Mouse (Mus musculus): ENCODE measurements around the gene Cacna1a. TPM values are rescaled to one million over a fixed set of nuclear protein-coding genes. Genes with fewer than 3 reads are reported as not detected.

Cacna1a gene
- polyA plus RNA-seq, 1 experiment from 2014 or later = 0.74 TPM

- H3K4me1 ChIP-seq (replicated peaks) = 0 out of 2 replicates have a peak, but pooled peaks cover 10% of the 10 kb centered on the region
- ATAC-seq (ENCODE audit: low read depth) (no peak), DNase-seq (no peak)
- peak overlapping the region; percentile 48 for H3K4me3 ChIP-seq (replicated peaks)
- H3K36me3 ChIP-seq = no peaks in the 10 kb centered on the region
- H3K4me2 ChIP-seq = peak overlapping the region; percentile 65
- no peak overlapping the region for H3K9ac ChIP-seq
- no peaks in the 10 kb centered on the region for H3K9me3 ChIP-seq (replicated peaks)
- WGBS (ENCODE audit: insufficient replicate concordance) = 1% methylated on average over 18 of the region's 20 CpGs
- H3K27me3 ChIP-seq = peaks cover 77% of the 10 kb centered on the region
- no peak overlapping the region for H3K27ac ChIP-seq
Observed at GRCm38 (mm10) chr8:84414918-84415317, 26.7 kb downstream of the Cacna1a start.

GRCm38 (mm10) chr8:84415378-84415898, 27.2 kb downstream of the Cacna1a start:
- H3K4me1 ChIP-seq (replicated peaks) = 0 out of 2 replicates have a peak, but pooled peaks cover 10% of the 10 kb centered on the region
- no peaks in the 10 kb centered on the region for H3K36me3 ChIP-seq
- no peaks in the 10 kb centered on the region for H3K9me3 ChIP-seq (replicated peaks)
- no peak overlapping the region for H3K9ac ChIP-seq
- under 1% methylated on average over 54 of the region's 64 CpGs for WGBS (ENCODE audit: insufficient replicate concordance)
- peaks cover 77% of the 10 kb centered on the region for H3K27me3 ChIP-seq
- H3K27ac ChIP-seq = no peak overlapping the region
- peak overlapping the region; percentile 48 for H3K4me3 ChIP-seq (replicated peaks)
- no peak for DNase-seq
- no peak for ATAC-seq (ENCODE audit: low read depth)
- H3K4me2 ChIP-seq = peak overlapping the region; percentile 65

GRCm38 (mm10) chr8:84416041-84416440, 27.8 kb downstream of the Cacna1a start:
- WGBS (ENCODE audit: insufficient replicate concordance) = 21% methylated on average over 14 of the region's 14 CpGs
- DNase-seq (no peak), ATAC-seq (ENCODE audit: low read depth) (no peak)
- Histone ChIP-seq H3K4me3 (replicated peaks) (no peak overlapping the region), H3K27ac (no peak overlapping the region), H3K4me1 (replicated peaks) (0 out of 2 replicates have a peak, but pooled peaks cover 10% of the 10 kb centered on the region), H3K36me3 (no peaks in the 10 kb centered on the region), H3K4me2 (no peak overlapping the region), H3K9me3 (replicated peaks) (no peaks in the 10 kb centered on the region), H3K9ac (no peak overlapping the region), H3K27me3 (peaks cover 75% of the 10 kb centered on the region)

- 68% methylated on average over 6 of the region's 6 CpGs for WGBS (ENCODE audit: insufficient replicate concordance)
- no peak overlapping the region for H3K27ac ChIP-seq
- no peaks in the 10 kb centered on the region for H3K36me3 ChIP-seq
- no peak overlapping the region for H3K4me3 ChIP-seq (replicated peaks)
- no peak overlapping the region for H3K4me2 ChIP-seq
- DNase-seq (no peak), ATAC-seq (ENCODE audit: low read depth) (no peak)
- no peaks in the 10 kb centered on the region for H3K9me3 ChIP-seq (replicated peaks)
- 0 out of 2 replicates have a peak, but pooled peaks cover 10% of the 10 kb centered on the region for H3K4me1 ChIP-seq (replicated peaks)
- peaks cover 67% of the 10 kb centered on the region for H3K27me3 ChIP-seq
- no peak overlapping the region for H3K9ac ChIP-seq
Observed at GRCm38 (mm10) chr8:84416915-84417314, 28.7 kb downstream of the Cacna1a start.

GRCm38 (mm10) chr8:84417840-84418239, 29.6 kb downstream of the Cacna1a start:
- no peak overlapping the region for H3K27ac ChIP-seq
- DNase-seq (no peak), ATAC-seq (ENCODE audit: low read depth) (no peak)
- no peak overlapping the region for H3K4me2 ChIP-seq
- no peak overlapping the region for H3K9ac ChIP-seq
- H3K4me3 ChIP-seq (replicated peaks) = no peak overlapping the region
- no peaks in the 10 kb centered on the region for H3K9me3 ChIP-seq (replicated peaks)
- H3K4me1 ChIP-seq (replicated peaks) = 0 out of 2 replicates have a peak, but pooled peaks cover 10% of the 10 kb centered on the region
- 36% methylated on average over 5 of the region's 5 CpGs for WGBS (ENCODE audit: insufficient replicate concordance)
- no peaks in the 10 kb centered on the region for H3K36me3 ChIP-seq
- H3K27me3 ChIP-seq = peaks cover 57% of the 10 kb centered on the region

GRCm38 (mm10) chr8:84424426-84424825, 36.2 kb downstream of the Cacna1a start:
- DNase-seq = no peak
- Histone ChIP-seq H3K27ac (no peak overlapping the region), H3K4me1 (replicated peaks) (no peaks in the 10 kb centered on the region), H3K9ac (no peak overlapping the region), H3K4me2 (no peak overlapping the region), H3K27me3 (no peaks in the 10 kb centered on the region), H3K9me3 (replicated peaks) (no peaks in the 10 kb centered on the region), H3K36me3 (no peaks in the 10 kb centered on the region), H3K4me3 (replicated peaks) (no peak overlapping the region)
- WGBS (ENCODE audit: insufficient replicate concordance) = 57% methylated on average over 3 of the region's 3 CpGs
- ATAC-seq (ENCODE audit: low read depth) = no peak

- DNase-seq (no peak), ATAC-seq (ENCODE audit: low read depth) (no peak)
- H3K9me3 ChIP-seq (replicated peaks) = no peaks in the 10 kb centered on the region
- H3K4me3 ChIP-seq (replicated peaks) = no peak overlapping the region
- no peak overlapping the region for H3K9ac ChIP-seq
- H3K4me2 ChIP-seq = no peak overlapping the region
- no peak overlapping the region for H3K27ac ChIP-seq
- no peaks in the 10 kb centered on the region for H3K4me1 ChIP-seq (replicated peaks)
- H3K36me3 ChIP-seq = no peaks in the 10 kb centered on the region
- no peaks in the 10 kb centered on the region for H3K27me3 ChIP-seq
- 69% methylated on average over 7 of the region's 7 CpGs for WGBS (ENCODE audit: insufficient replicate concordance)
Observed at GRCm38 (mm10) chr8:84426087-84426486, 37.8 kb downstream of the Cacna1a start.

- H3K27me3 ChIP-seq = no peaks in the 10 kb centered on the region
- 71% methylated on average over 8 of the region's 8 CpGs for WGBS (ENCODE audit: insufficient replicate concordance)
Observed at GRCm38 (mm10) chr8:84426582-84426981, 38.3 kb downstream of the Cacna1a start.

GRCm38 (mm10) chr8:84428034-84428433, 39.8 kb downstream of the Cacna1a start:
- Histone ChIP-seq H3K27ac (no peak overlapping the region), H3K36me3 (no peaks in the 10 kb centered on the region), H3K4me3 (replicated peaks) (no peak overlapping the region), H3K27me3 (no peaks in the 10 kb centered on the region), H3K9me3 (replicated peaks) (no peaks in the 10 kb centered on the region), H3K4me1 (replicated peaks) (no peaks in the 10 kb centered on the region), H3K4me2 (no peak overlapping the region), H3K9ac (no peak overlapping the region)
- DNase-seq (no peak), ATAC-seq (ENCODE audit: low read depth) (no peak)
- 55% methylated on average over 5 of the region's 5 CpGs for WGBS (ENCODE audit: insufficient replicate concordance)

More at GRCm38 (mm10) chr8:84426582-84426981, 38.3 kb downstream of the Cacna1a start:
- Histone ChIP-seq H3K4me3 (replicated peaks) (no peak overlapping the region), H3K27ac (no peak overlapping the region), H3K4me1 (replicated peaks) (no peaks in the 10 kb centered on the region), H3K36me3 (no peaks in the 10 kb centered on the region), H3K9me3 (replicated peaks) (no peaks in the 10 kb centered on the region), H3K4me2 (no peak overlapping the region), H3K9ac (no peak overlapping the region)
- no peak for ATAC-seq (ENCODE audit: low read depth)
- DNase-seq = no peak

- Histone ChIP-seq H3K36me3 (no peaks in the 10 kb centered on the region), H3K9ac (no peak overlapping the region), H3K4me1 (replicated peaks) (no peaks in the 10 kb centered on the region), H3K4me3 (replicated peaks) (no peak overlapping the region), H3K4me2 (no peak overlapping the region), H3K9me3 (replicated peaks) (no peaks in the 10 kb centered on the region), H3K27me3 (no peaks in the 10 kb centered on the region), H3K27ac (no peak overlapping the region)
- ATAC-seq (ENCODE audit: low read depth) = no peak
- 17% methylated on average over 4 of the region's 4 CpGs for WGBS (ENCODE audit: insufficient replicate concordance)
- DNase-seq = no peak
Observed at GRCm38 (mm10) chr8:84429014-84429413, 40.8 kb downstream of the Cacna1a start.

- DNase-seq = no peak
- Histone ChIP-seq H3K9me3 (replicated peaks) (no peaks in the 10 kb centered on the region), H3K4me2 (no peak overlapping the region), H3K9ac (no peak overlapping the region), H3K4me1 (replicated peaks) (no peaks in the 10 kb centered on the region), H3K36me3 (no peaks in the 10 kb centered on the region), H3K4me3 (replicated peaks) (no peak overlapping the region), H3K27me3 (no peaks in the 10 kb centered on the region), H3K27ac (no peak overlapping the region)
- no peak for ATAC-seq (ENCODE audit: low read depth)
- WGBS (ENCODE audit: insufficient replicate concordance) = 15% methylated on average over 5 of the region's 5 CpGs
Observed at GRCm38 (mm10) chr8:84429492-84429891, 41.3 kb downstream of the Cacna1a start.

GRCm38 (mm10) chr8:84435370-84435769, 47.1 kb downstream of the Cacna1a start:
- DNase-seq = no peak
- no peak overlapping the region for H3K4me3 ChIP-seq (replicated peaks)
- 59% methylated on average over 10 of the region's 10 CpGs for WGBS (ENCODE audit: insufficient replicate concordance)
- H3K36me3 ChIP-seq = no peaks in the 10 kb centered on the region
- no peak overlapping the region for H3K4me2 ChIP-seq
- H3K4me1 ChIP-seq (replicated peaks) = no peaks in the 10 kb centered on the region
- ATAC-seq (ENCODE audit: low read depth) = no peak
- H3K27me3 ChIP-seq = no peaks in the 10 kb centered on the region
- H3K27ac ChIP-seq = no peak overlapping the region
- H3K9ac ChIP-seq = no peak overlapping the region
- no peaks in the 10 kb centered on the region for H3K9me3 ChIP-seq (replicated peaks)

Data from liver, embryonic 13.5 days (tissue).